Mouse (Mus musculus) natural killer cell, adult 2 months (primary cell): ENCODE measurements around the gene Wdr49.

Source experiments
- DNase-seq, 2 experiments: peaks; one replicate each; pipeline ENCODE4 v3.0.0; 2022; ENCODE audit warnings: low spot score in 2 of 2

Gene Wdr49

GRCm38 (mm10) chr3:75482056-75482455, at the start of gene Wdr49:
Gene Wdr49, minus strand, starts transcription at chr3:75482156.
- DNase-seq: no peak

- DNase-seq: no peak
Measured at GRCm38 (mm10) chr3:75531074-75531473, 49.1 kb upstream of the Wdr49 start.

- DNase-seq: no peak
Measured at GRCm38 (mm10) chr3:75522527-75522926, 40.6 kb upstream of the Wdr49 start.

GRCm38 (mm10) chr3:75521314-75521713, 39.4 kb upstream of the Wdr49 start:
- no peak for DNase-seq

GRCm38 (mm10) chr3:75517631-75518250, 35.8 kb upstream of the Wdr49 start:
- peak; percentile 45 to 60 for DNase-seq

- peak; percentile 44 to 52 for DNase-seq
Measured at GRCm38 (mm10) chr3:75498961-75499960, 17.3 kb upstream of the Wdr49 start.

GRCm38 (mm10) chr3:75492913-75493312, 11.0 kb upstream of the Wdr49 start:
- no peak for DNase-seq

GRCm38 (mm10) chr3:75475106-75475505, 6.8 kb downstream of the Wdr49 start:
- DNase-seq: no peak

GRCm38 (mm10) chr3:75474657-75475056, 7.3 kb downstream of the Wdr49 start:
- DNase-seq: no peak

GRCm38 (mm10) chr3:75468154-75468553, 13.8 kb downstream of the Wdr49 start:
- no peak for DNase-seq

GRCm38 (mm10) chr3:75430564-75431181, 51.3 kb downstream of the Wdr49 start:
- no peak for DNase-seq

GRCm38 (mm10) chr3:75395918-75396317, 86.0 kb downstream of the Wdr49 start:
- DNase-seq: no peak

- DNase-seq: no peak
Measured at GRCm38 (mm10) chr3:75395121-75395895, 86.6 kb downstream of the Wdr49 start.

- DNase-seq: no peak
Measured at GRCm38 (mm10) chr3:75394487-75394886, 87.5 kb downstream of the Wdr49 start.

GRCm38 (mm10) chr3:75381776-75382175, 100.2 kb downstream of the Wdr49 start:
- no peak for DNase-seq

- no peak for DNase-seq
Measured at GRCm38 (mm10) chr3:75353972-75354371, 128.0 kb downstream of the Wdr49 start.

GRCm38 (mm10) chr3:75337196-75337595, 144.8 kb downstream of the Wdr49 start:
- no peak for DNase-seq

- no peak for DNase-seq
Measured at GRCm38 (mm10) chr3:75320999-75321398, 161.0 kb downstream of the Wdr49 start.

- DNase-seq: no peak
Measured at GRCm38 (mm10) chr3:75308861-75309260, 173.1 kb downstream of the Wdr49 start.

- no peak for DNase-seq
Measured at GRCm38 (mm10) chr3:75308228-75308627, 173.7 kb downstream of the Wdr49 start.

GRCm38 (mm10) chr3:75305584-75305983, 176.4 kb downstream of the Wdr49 start:
- DNase-seq: no peak

GRCm38 (mm10) chr3:75304621-75305020, 177.3 kb downstream of the Wdr49 start:
- DNase-seq: no peak
